Mouse (Mus musculus) midbrain, embryonic 13.5 days (tissue): ENCODE measurements around the gene AU018091. TPM values are rescaled to one million over a fixed set of nuclear protein-coding genes. Genes with fewer than 3 reads are reported as not detected.
"Not testable (repeated sequence)": the region's sequence is repeated elsewhere in the genome, so short reads cannot be mapped to it uniquely, and the experiment has no call there.

Experiments used
- ATAC-seq: fragments of 200-750 bp; cut with Nextera tagmentation; 2 replicates; pipeline ENCODE4 v1.8.0; 2017; ENCODE audit warnings: mild to moderate bottlenecking, moderate TSS enrichment, moderate library complexity
- H3K27ac ChIP-seq: fragments of 300-500 bp; sonication (generic); 2 replicates; pipeline ENCODE4 v1.5.1; 2015; ENCODE audit warnings: inconsistent platforms, mild to moderate bottlenecking, moderate library complexity
- H3K27me3 ChIP-seq: fragments of 300-500 bp; sonication (generic); 2 replicates; pipeline ENCODE4 v1.6.1; 2015; ENCODE audit warnings: mild to moderate bottlenecking, inconsistent platforms
- H3K36me3 ChIP-seq: fragments of 300-500 bp; sonication (generic); 2 replicates; pipeline ENCODE4 v1.6.1; 2015; ENCODE audit warnings: mild to moderate bottlenecking, inconsistent platforms
- H3K4me1 ChIP-seq: fragments of 300-500 bp; sonication (generic); replicated peaks from 2 replicates; pipeline ENCODE4 v1.6.1; 2015; ENCODE audit warnings: inconsistent platforms
- H3K4me2 ChIP-seq: fragments of 300-500 bp; sonication (generic); replicated peaks from 2 replicates; pipeline ENCODE4 v1.6.1; 2015; ENCODE audit warnings: moderate library complexity, mild to moderate bottlenecking, inconsistent platforms
- H3K4me3 ChIP-seq: fragments of 300-500 bp; sonication (generic); replicated peaks from 2 replicates; pipeline ENCODE4 v1.5.1; 2015; ENCODE audit warnings: mild to moderate bottlenecking, inconsistent platforms
- H3K9ac ChIP-seq: fragments of 300-500 bp; sonication (generic); replicated peaks from 2 replicates; pipeline ENCODE4 v1.6.1; 2015; ENCODE audit warnings: mild to moderate bottlenecking, inconsistent platforms
- H3K9me3 ChIP-seq: fragments of 300-500 bp; sonication (generic); 2 replicates; pipeline ENCODE4 v1.6.1; 2016; ENCODE audit warnings: mild to moderate bottlenecking, inconsistent platforms
- WGBS: fragments of 180-500 bp; shearing (Covaris S2); methylation state at CpG from one replicate; pipeline ENCODE4 v1.1.7; 2015; 5-methylcytosine and 5-hydroxymethylcytosine counted together
- polyA plus RNA-seq: library from polyadenylated mRNA; unstranded; fragments of >200 nt; fragmentation: Nextera tagmentation; extraction: Ambion mirVana; gene quantifications from 2 replicates; pipeline ENCODE4 v1.2.1, GENCODE M21; 2015

The AU018091 gene
- polyA plus RNA-seq, 1 experiment from 2014 or later: not detected

DNA sequence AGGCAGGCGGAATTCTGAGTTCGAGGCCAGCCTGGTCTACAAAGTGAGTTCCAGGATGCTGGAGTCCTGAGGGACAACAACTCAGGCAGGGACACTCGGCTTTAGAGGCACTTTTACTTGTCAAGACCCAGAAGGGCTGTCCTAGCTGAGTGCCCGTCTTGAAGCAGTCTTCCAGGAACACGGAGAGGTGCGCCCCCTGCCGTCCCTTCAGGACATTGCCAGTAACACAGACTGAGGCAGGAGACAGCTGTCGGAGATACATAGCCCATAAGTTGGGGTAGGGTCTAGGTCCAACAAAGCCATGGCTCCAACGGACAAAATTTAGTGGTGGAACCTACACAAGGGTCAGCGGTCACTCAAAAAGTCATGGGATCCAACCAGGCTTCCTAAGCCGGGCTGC lies 29.9 kb upstream of the AU018091 start:
- Histone ChIP-seq H3K9me3 (no peaks in the 10 kb centered on the region), H3K4me2 (no peak overlapping the region), H3K27me3 (no peaks in the 10 kb centered on the region), H3K4me3 (no peak overlapping the region), H3K27ac (no peak overlapping the region), H3K36me3 (no peaks in the 10 kb centered on the region), H3K4me1 (no peaks in the 10 kb centered on the region), H3K9ac (no peak overlapping the region)
- WGBS: 54% methylated on average over 11 of the region's 11 CpGs
- ATAC-seq: no peak

GRCm38 (mm10) chr7:3195850-3196249 lies 26.8 kb upstream of the AU018091 start:
- WGBS: 69% methylated on average over 5 of the region's 5 CpGs
- Histone ChIP-seq H3K4me3 (no peak overlapping the region), H3K4me1 (no peaks in the 10 kb centered on the region), H3K4me2 (no peak overlapping the region), H3K27ac (no peak overlapping the region), H3K27me3 (no peaks in the 10 kb centered on the region), H3K9ac (no peak overlapping the region), H3K9me3 (no peaks in the 10 kb centered on the region), H3K36me3 (no peaks in the 10 kb centered on the region)
- no peak for ATAC-seq

GRCm38 (mm10) chr7:3194531-3194930 lies 25.5 kb upstream of the AU018091 start:
- Histone ChIP-seq H3K27me3 (no peaks in the 10 kb centered on the region), H3K9me3 (0 out of 2 replicates have a peak, but pooled peaks cover 2% of the 10 kb centered on the region), H3K4me3 (no peak overlapping the region), H3K36me3 (no peaks in the 10 kb centered on the region), H3K9ac (no peak overlapping the region), H3K27ac (no peak overlapping the region), H3K4me2 (no peak overlapping the region), H3K4me1 (no peaks in the 10 kb centered on the region)
- WGBS: 89% methylated on average over 4 of the region's 4 CpGs
- no peak for ATAC-seq

DNA sequence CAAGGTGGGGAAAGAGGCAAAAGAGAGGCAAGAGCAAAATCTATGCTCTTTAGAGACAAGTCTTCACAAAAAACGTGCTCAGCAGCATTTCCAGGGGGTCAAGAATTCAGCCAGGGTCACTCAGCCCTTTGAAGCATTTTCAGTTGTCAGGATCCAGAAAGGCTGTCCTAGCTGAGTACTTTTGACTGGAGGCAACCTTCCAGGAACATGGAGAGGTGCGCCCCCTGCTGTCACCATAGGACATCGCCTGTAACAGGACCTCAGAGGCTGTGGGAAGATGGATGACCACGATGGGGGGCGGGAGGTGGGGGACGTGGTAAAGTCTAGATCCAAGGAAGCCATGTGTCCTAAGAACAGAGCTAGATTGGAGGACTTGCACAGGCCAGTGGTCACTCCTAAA lies 24.9 kb upstream of the AU018091 start:
- Histone ChIP-seq H3K9ac (no peak overlapping the region), H3K9me3 (0 out of 2 replicates have a peak, but pooled peaks cover 4% of the 10 kb centered on the region), H3K36me3 (no peaks in the 10 kb centered on the region), H3K4me1 (no peaks in the 10 kb centered on the region), H3K4me2 (no peak overlapping the region), H3K27ac (no peak overlapping the region), H3K27me3 (no peaks in the 10 kb centered on the region), H3K4me3 (no peak overlapping the region)
- no peak for ATAC-seq
- WGBS: 17% methylated on average over 6 of the region's 6 CpGs

DNA sequence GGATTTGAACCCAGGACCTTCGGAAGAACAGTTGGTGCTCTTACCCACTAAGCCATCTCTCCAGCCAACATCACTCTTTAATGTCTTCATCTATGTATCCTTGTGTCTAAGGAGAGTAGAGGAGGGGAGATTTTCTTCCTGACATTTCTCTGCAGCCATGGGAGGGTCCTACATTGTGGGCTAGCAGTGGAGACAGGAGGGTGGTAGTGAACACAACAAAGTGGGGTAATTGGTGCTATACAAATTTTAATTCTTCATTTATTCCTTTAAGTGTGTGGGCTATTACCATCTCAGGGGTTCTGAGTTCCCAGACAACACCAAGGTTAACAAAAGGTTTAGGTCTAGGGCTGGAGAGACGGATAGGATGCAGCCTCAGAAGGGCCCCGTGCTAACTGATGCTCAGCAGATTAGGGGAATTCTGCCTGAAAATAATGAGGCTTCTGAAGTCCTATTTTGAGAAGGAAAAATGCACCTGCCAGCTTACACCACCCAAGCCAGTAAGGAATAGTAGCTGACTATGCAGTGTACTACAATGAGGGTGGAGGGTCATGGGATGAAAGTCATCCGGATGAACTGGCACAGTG lies 24.1 kb upstream of the AU018091 start:
- no peaks in the 10 kb centered on the region for H3K36me3 ChIP-seq
- no peak overlapping the region for H3K4me3 ChIP-seq
- no peaks in the 10 kb centered on the region for H3K27me3 ChIP-seq
- H3K9ac ChIP-seq: no peak overlapping the region
- no peaks in the 10 kb centered on the region for H3K4me1 ChIP-seq
- 0 out of 2 replicates have a peak, but pooled peaks cover 4% of the 10 kb centered on the region for H3K9me3 ChIP-seq
- H3K4me2 ChIP-seq: no peak overlapping the region
- WGBS: 77% methylated on average over 4 of the region's 4 CpGs
- no peak for ATAC-seq
- H3K27ac ChIP-seq: no peak overlapping the region

DNA sequence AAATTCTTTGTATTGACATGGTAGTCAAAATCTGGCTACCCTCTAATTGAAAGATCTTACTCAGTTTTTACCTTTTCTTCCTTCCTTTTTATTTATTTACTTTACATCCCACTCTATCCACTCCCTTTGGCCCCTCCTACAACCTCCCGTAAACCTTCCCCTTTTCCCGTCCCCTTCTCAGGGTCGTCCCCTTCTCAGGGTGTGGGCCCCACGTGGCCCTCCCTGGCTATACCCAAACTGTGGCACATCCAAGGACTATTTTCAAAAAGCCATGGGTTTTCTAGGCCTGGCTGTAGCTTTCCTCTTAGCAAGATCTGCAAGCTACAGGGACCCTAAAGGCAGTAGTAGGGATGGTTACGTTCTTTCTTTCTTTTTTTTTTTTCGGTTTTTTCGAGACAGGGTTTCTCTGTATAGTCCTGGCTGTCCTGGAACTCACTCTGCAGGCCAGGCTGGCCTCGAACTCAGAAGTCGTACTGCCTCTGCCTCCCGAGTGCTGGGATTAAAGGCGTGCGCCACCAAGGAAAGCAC lies 23.0 kb upstream of the AU018091 start:
- Histone ChIP-seq H3K4me2 (no peak overlapping the region), H3K4me3 (no peak overlapping the region), H3K9me3 (0 out of 2 replicates have a peak, but pooled peaks cover 4% of the 10 kb centered on the region), H3K36me3 (no peaks in the 10 kb centered on the region), H3K4me1 (no peaks in the 10 kb centered on the region), H3K27me3 (no peaks in the 10 kb centered on the region), H3K27ac (no peak overlapping the region), H3K9ac (no peak overlapping the region)
- no peak for ATAC-seq
- 91% methylated on average over 12 of the region's 12 CpGs for WGBS

GRCm38 (mm10) chr7:3186726-3187125 lies 17.7 kb upstream of the AU018091 start:
- not testable (repeated sequence) for ATAC-seq, H3K36me3 ChIP-seq, H3K9me3 ChIP-seq, H3K27ac ChIP-seq, H3K4me3 ChIP-seq, H3K9ac ChIP-seq, H3K4me2 ChIP-seq, H3K4me1 ChIP-seq, H3K27me3 ChIP-seq
- WGBS: 92% methylated on average over 2 of the region's 2 CpGs

DNA sequence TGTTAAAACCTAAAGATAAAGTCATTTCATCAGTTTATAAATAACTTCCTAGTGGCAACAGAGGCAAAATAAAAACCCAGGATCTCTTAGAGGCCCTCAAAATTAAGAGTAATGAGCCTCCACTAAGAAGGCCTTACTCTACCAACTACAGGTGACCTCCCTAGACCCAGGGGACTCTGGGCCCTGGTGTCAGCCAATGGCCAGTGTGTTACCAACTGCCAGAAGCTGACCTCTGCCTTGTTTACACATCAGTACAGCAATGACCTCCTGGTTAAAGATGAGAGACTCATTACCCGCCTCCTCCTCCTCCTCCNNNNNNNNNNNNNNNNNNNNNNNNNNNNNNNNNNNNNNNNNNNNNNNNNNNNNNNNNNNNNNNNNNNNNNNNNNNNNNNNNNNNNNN lies 17.1 kb upstream of the AU018091 start:
- 0 out of 2 replicates have a peak, but pooled peaks cover 4% of the 10 kb centered on the region for H3K9me3 ChIP-seq
- H3K9ac ChIP-seq: no peak overlapping the region
- no peak overlapping the region for H3K4me2 ChIP-seq
- H3K4me1 ChIP-seq: no peaks in the 10 kb centered on the region
- H3K36me3 ChIP-seq: no peaks in the 10 kb centered on the region
- H3K27me3 ChIP-seq: no peaks in the 10 kb centered on the region
- WGBS: 56% methylated on average over 1 of the region's 1 CpGs
- no peak for ATAC-seq
- no peak overlapping the region for H3K27ac ChIP-seq
- no peak overlapping the region for H3K4me3 ChIP-seq

- 44% methylated on average over 4 of the region's 4 CpGs for WGBS
- Histone ChIP-seq H3K27ac (no peak overlapping the region), H3K4me1 (no peaks in the 10 kb centered on the region), H3K36me3 (no peaks in the 10 kb centered on the region), H3K27me3 (no peaks in the 10 kb centered on the region), H3K4me2 (no peak overlapping the region), H3K4me3 (no peak overlapping the region), H3K9ac (no peak overlapping the region), H3K9me3 (0 out of 2 replicates have a peak, but pooled peaks cover under 1% of the 10 kb centered on the region)
- ATAC-seq: no peak
Measured at GRCm38 (mm10) chr7:3184394-3184793, 15.4 kb upstream of the AU018091 start.

DNA sequence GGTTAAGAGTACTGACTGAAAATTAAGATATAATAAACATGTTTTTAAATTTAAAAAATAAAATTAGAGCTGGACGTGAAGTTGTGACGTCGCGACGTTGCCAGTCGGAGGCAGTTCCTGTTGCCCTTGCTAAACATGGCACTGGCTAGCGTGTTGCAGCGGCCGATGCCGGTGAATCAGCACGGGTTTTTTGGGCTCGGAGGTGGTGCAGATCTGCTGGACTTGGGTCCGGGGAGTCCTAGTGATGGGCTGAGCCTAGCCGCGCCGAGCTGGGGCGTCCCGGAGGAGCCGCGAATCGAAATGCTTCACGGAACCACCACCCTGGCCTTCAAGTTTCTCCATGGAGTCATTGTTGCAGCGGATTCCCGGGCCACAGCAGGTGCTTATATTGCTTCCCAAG lies 12.0 kb upstream of the AU018091 start:
- WGBS: 90% methylated on average over 24 of the region's 24 CpGs
- H3K27ac ChIP-seq, ATAC-seq, H3K9me3 ChIP-seq, H3K4me3 ChIP-seq, H3K9ac ChIP-seq, H3K27me3 ChIP-seq, H3K4me1 ChIP-seq, H3K36me3 ChIP-seq, H3K4me2 ChIP-seq: not testable (repeated sequence)

- no peak for ATAC-seq
- Histone ChIP-seq H3K4me3 (no peak overlapping the region), H3K9me3 (peaks cover 4% of the 10 kb centered on the region; the same call in 1 of the 2 replicates), H3K4me2 (no peak overlapping the region), H3K27me3 (no peaks in the 10 kb centered on the region), H3K4me1 (no peaks in the 10 kb centered on the region), H3K9ac (no peak overlapping the region), H3K36me3 (no peaks in the 10 kb centered on the region), H3K27ac (no peak overlapping the region)
- 94% methylated on average over 1 of the region's 1 CpGs for WGBS
Measured at GRCm38 (mm10) chr7:3168296-3168695, 707 bp downstream of the AU018091 start.

DNA sequence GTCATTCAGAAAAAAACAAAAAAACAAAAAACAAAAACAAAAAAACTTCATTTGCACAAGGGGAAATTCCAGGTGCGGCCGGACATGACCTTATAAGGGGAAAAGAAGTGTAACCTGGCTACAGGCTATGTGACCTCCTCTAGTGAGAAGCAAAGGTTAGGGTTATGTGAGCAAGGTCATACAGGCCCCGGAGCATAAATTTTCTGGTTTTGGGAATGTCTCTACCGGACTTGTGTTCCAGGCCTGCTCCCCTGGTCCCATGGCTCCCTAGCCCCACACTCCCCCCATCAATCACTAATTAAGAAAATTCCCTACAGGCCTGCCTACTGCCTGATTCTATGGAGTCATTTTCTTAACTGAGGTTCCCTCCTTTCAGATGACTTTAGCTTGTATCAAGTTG lies 2.7 kb downstream of the AU018091 start:
- Histone ChIP-seq H3K4me3 (no peak overlapping the region), H3K4me1 (no peaks in the 10 kb centered on the region), H3K27me3 (no peaks in the 10 kb centered on the region), H3K4me2 (no peak overlapping the region), H3K9me3 (no peaks in the 10 kb centered on the region), H3K27ac (no peak overlapping the region), H3K36me3 (no peaks in the 10 kb centered on the region), H3K9ac (no peak overlapping the region)
- WGBS: 92% methylated on average over 4 of the region's 4 CpGs
- no peak for ATAC-seq

GRCm38 (mm10) chr7:3164991-3165390 lies 4.0 kb downstream of the AU018091 start:
- Histone ChIP-seq H3K27me3 (no peaks in the 10 kb centered on the region), H3K27ac (no peak overlapping the region), H3K4me2 (no peak overlapping the region), H3K4me1 (no peaks in the 10 kb centered on the region), H3K36me3 (no peaks in the 10 kb centered on the region), H3K9ac (no peak overlapping the region), H3K9me3 (no peaks in the 10 kb centered on the region), H3K4me3 (no peak overlapping the region)
- ATAC-seq: no peak
